7 mouse cellular contexts compared by ENCODE assay signal in the genomic region with DNA sequence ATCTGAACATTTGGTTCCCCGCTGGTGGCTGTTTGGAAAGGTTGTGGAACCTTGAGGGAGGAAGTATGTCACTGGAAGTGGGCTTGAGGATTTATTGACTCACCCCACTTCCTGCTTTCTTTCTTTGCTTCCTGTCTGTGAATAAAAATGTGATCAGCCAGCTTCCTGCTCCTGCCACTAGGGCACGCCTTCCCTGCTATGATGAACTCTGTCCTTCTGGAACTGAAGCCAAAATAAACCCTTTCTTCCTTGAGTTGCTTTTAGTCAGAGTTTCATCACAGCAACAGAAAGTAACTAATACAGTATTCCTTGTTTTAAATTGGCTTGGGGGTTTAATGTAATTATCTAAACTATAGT. TPM values are rescaled to one million over a fixed set of nuclear protein-coding genes. Genes with fewer than 3 reads are reported as not detected.
DNase-seq lines count a peak whose midpoint lies in the region; ATAC-seq and TF ChIP-seq lines count a peak whose summit lies in the region.

No protein-coding gene starts in this region.

- H3K79me2 ChIP-seq in CH12.LX (replicated peaks; ENCODE audit: control insufficient read depth, extremely low read depth, insufficient read depth, poor library complexity, severe bottlenecking) = peaks cover 6% of the 10 kb centered on the region

- DNase-seq in CH12.LX (ENCODE audit: extremely low read depth) = no peak
- DNase-seq in kidney, adult 11 months = peak; percentile 19
- peak; percentile 65 for DNase-seq in lung, postnatal 10 days
- no peak for DNase-seq in frontal cortex, postnatal 10 days (ENCODE audit: low spot score in 2 of 2)
- no peak for DNase-seq in left cerebral cortex, postnatal 25 days (ENCODE audit: low spot score in 2 of 2)

- H3K27ac ChIP-seq in CH12.LX (ENCODE audit: insufficient read depth, low read depth) = no peak overlapping the region
- H3K27ac ChIP-seq in hindbrain, embryonic 13.5 days = no peak overlapping the region

- no peak overlapping the region for H3K9ac ChIP-seq in CH12.LX (ENCODE audit: insufficient read depth, low read depth)
- H3K9ac ChIP-seq in hindbrain, embryonic 13.5 days = no peak overlapping the region

- no peak for TF ChIP-seq POLR2A in CH12.LX (IDR thresholded peaks at IDR 0.05; ENCODE audit: low read depth, low read length)

- in situ Hi-C loops in CH12.LX (cut with MboI; ENCODE audit: low pct_ligation_motif_present, low pct_unique_long_range_greater_than_20kb, low sequenced_read_pairs) = no loop called here

- peak; percentile 87 for ATAC-seq in activated CD4-positive, CD25-positive, alpha-beta regulatory T cell, adult 4 months
- no peak for ATAC-seq in hindbrain, embryonic 13.5 days (ENCODE audit: low FRiP score)

- TF ChIP-seq RAD21 in CH12.LX (IDR thresholded peaks at IDR 0.05; ENCODE audit: low read depth, low read length) = no peak

- TF ChIP-seq EP300 in CH12.LX (IDR thresholded peaks at IDR 0.05; ENCODE audit: low read length) = no peak

- H3K4me1 ChIP-seq in CH12.LX (ENCODE audit: control insufficient read depth in 1 of 2, insufficient read depth in 2 of 2) = peaks cover 0 to 6% of the 10 kb centered on the region in 2 experiments; a peak in 1 of 4 replicates
- H3K4me1 ChIP-seq in hindbrain, embryonic 13.5 days (replicated peaks) = no peaks in the 10 kb centered on the region

- dilution Hi-C loops in CH12.LX (cut with MboI; ENCODE audit: extremely low pct_ligation_motif_present, extremely low pct_unique_long_range_greater_than_20kb, low sequenced_read_pairs) = no loop called here

- intact Hi-C loops in left cerebral cortex, postnatal 25 days (cut with DNase I) = loop anchor here (2.0 kb wide), 1 partner anchor 23 kb away; no protein-coding TSS in a partner anchor

- H3K9me3 ChIP-seq in CH12.LX (replicated peaks; ENCODE audit: low read length) = no peaks in the 10 kb centered on the region
- H3K9me3 ChIP-seq in hindbrain, embryonic 13.5 days = no peaks in the 10 kb centered on the region

- H3K27me3 ChIP-seq in CH12.LX (replicated peaks) = no peaks in the 10 kb centered on the region
- H3K27me3 ChIP-seq in hindbrain, embryonic 13.5 days = no peaks in the 10 kb centered on the region

- H3K36me3 ChIP-seq in CH12.LX (replicated peaks in 1 of 2; ENCODE audit: control insufficient read depth in 1 of 2, insufficient read depth in 1 of 2, low read length in 1 of 2) = peaks cover 65 to 93% of the 10 kb centered on the region in 2 experiments
- peaks cover 52% of the 10 kb centered on the region for H3K36me3 ChIP-seq in hindbrain, embryonic 13.5 days

- no peak overlapping the region for H3K4me2 ChIP-seq in CH12.LX (ENCODE audit: insufficient read depth, low read depth, poor library complexity, severe bottlenecking)
- H3K4me2 ChIP-seq in hindbrain, embryonic 13.5 days = no peak overlapping the region

- no peak for TF ChIP-seq CTCF in CH12.LX (conservative IDR thresholded peaks at IDR 0.05 in 1 of 2, IDR thresholded peaks at IDR 0.05 in 1 of 2; ENCODE audit: low read depth in 2 of 2, low read length in 2 of 2)

- H3K4me3 ChIP-seq in CH12.LX (replicated peaks in 1 of 3; ENCODE audit: low read depth in 2 of 3, low read length in 2 of 3, poor library complexity in 1 of 3) = no peak overlapping the region
- H3K4me3 ChIP-seq in hindbrain, embryonic 13.5 days = no peak overlapping the region

- 91% methylated on average over 2 of the region's 2 CpGs for whole genome bisulfite sequencing in hindbrain, embryonic 13.5 days

TF ChIP-seq in CH12.LX, 34 proteins besides CTCF, POLR2A, EP300 and RAD21:
- no peak for TF ChIP-seq CHD1 (IDR thresholded peaks at IDR 0.05; ENCODE audit: low read depth, low read length)
- no peak for TF ChIP-seq JUN (IDR thresholded peaks at IDR 0.05; ENCODE audit: insufficient read depth, low read depth, low read length)
- TF ChIP-seq ELF1 (IDR thresholded peaks at IDR 0.05; ENCODE audit: low read depth, low read length) = 0 out of 2 replicates have a peak, but pooled peaks have one; percentile 24
- no peak for TF ChIP-seq ZNF384 (IDR thresholded peaks at IDR 0.05; ENCODE audit: low read depth, low read length)
- no peak for TF ChIP-seq NRF1 (IDR thresholded peaks at IDR 0.05; ENCODE audit: low read depth, low read length)

RNA-seq across cellular contexts. Expression of a gene that starts 40.8 kb away (rescaled TPM):
- total RNA-seq in CH12.LX (2012; rRNA removed) (45.0 and 59.3 TPM in 2 replicates), CH12.LX (2014; rRNA removed) (53.4 and 64.1 TPM in 2 replicates)
- polyA plus RNA-seq in CH12.LX (2012; ENCODE audit: insufficient read length, low read depth) = 49.5 and 56.3 TPM in 2 replicates
- polyA plus RNA-seq in activated CD4-positive, CD25-positive, alpha-beta regulatory T cell, adult 4 months (2017; shearing (Covaris generic)) = 10 to 100 TPM; 20.7 to 23.2 TPM
- total RNA-seq in left cerebral cortex, postnatal 25 days (2021) = 10 to 100 TPM; 89.1 to 94.5 TPM
- polyA plus RNA-seq in hindbrain, embryonic 13.5 days (2015; fragmentation: Nextera tagmentation; extraction: Ambion mirVana) = 20.5 and 20.6 TPM in 2 replicates

Comparison
In these comparisons a context has a peak if more than half of its experiments do, and no peak if none do; other contexts are left out.
1. DNase-seq: peak in kidney, adult 11 months (single experiment) and lung, postnatal 10 days (single experiment); none in CH12.LX (single experiment), frontal cortex, postnatal 10 days (0 of 2) and left cerebral cortex, postnatal 25 days (0 of 2).